Mouse (Mus musculus): ENCODE results near the gene Cln3. TPM values are rescaled to one million over a fixed set of nuclear protein-coding genes. Genes with fewer than 3 reads are reported as not detected.
A peak's percentile ranks its signal among the peaks of the same experiment; 100 is the strongest.

Cln3 gene
- polyA plus RNA-seq, 1 experiment from 2014 or later = 34.0 TPM

Small RNAs within 50 kb of the gene (microRNA-seq; reads per million reads assigned to microRNA genes)
- 1.8 reads per million, percentile 3 among the genes with 10 or more reads in this experiment for gene Mir7059

Other genes with a start within 250 kb of the Cln3 start
- gene Lat, start 216.2 kb downstream of the Cln3 start, polyA plus RNA-seq (2015; fragmentation: Nextera tagmentation; extraction: Ambion mirVana) = 2.7 and 4.6 TPM in 2 replicates
- gene Spns1, start 208.4 kb downstream of the Cln3 start, polyA plus RNA-seq (2015; fragmentation: Nextera tagmentation; extraction: Ambion mirVana) = 62.0 and 63.5 TPM in 2 replicates
- 2.9 and 3.1 TPM in 2 replicates for gene Nfatc2ip, start 189.1 kb downstream of the Cln3 start, polyA plus RNA-seq (2015; fragmentation: Nextera tagmentation; extraction: Ambion mirVana)
- 0.37 TPM in 1 of 2 replicates, not detected in the other for gene Cd19, start 170.9 kb downstream of the Cln3 start, polyA plus RNA-seq (2015; fragmentation: Nextera tagmentation; extraction: Ambion mirVana)
- 30.8 and 34.0 TPM in 2 replicates for gene Rabep2, start 157.1 kb downstream of the Cln3 start, polyA plus RNA-seq (2015; fragmentation: Nextera tagmentation; extraction: Ambion mirVana)
- 7.9 and 11.5 TPM in 2 replicates for gene Atp2a1, start 122.7 kb downstream of the Cln3 start, polyA plus RNA-seq (2015; fragmentation: Nextera tagmentation; extraction: Ambion mirVana)
- 53.4 and 57.8 TPM in 2 replicates for gene Sh2b1, start 110.4 kb downstream of the Cln3 start, polyA plus RNA-seq (2015; fragmentation: Nextera tagmentation; extraction: Ambion mirVana)
- 129 and 131 TPM in 2 replicates for gene Tufm, start 98.5 kb downstream of the Cln3 start, polyA plus RNA-seq (2015; fragmentation: Nextera tagmentation; extraction: Ambion mirVana)
- 54.0 and 56.8 TPM in 2 replicates for gene Atxn2l, start 82.4 kb downstream of the Cln3 start, polyA plus RNA-seq (2015; fragmentation: Nextera tagmentation; extraction: Ambion mirVana)
- gene Eif3c, start 19.4 kb downstream of the Cln3 start, polyA plus RNA-seq (2015; fragmentation: Nextera tagmentation; extraction: Ambion mirVana) = 199 and 205 TPM in 2 replicates
- 0.59 and 0.65 TPM in 2 replicates for gene Apobr, start 875 bp downstream of the Cln3 start, polyA plus RNA-seq (2015; fragmentation: Nextera tagmentation; extraction: Ambion mirVana)
- not detected in 2 replicates for gene Il27, start 9.1 kb upstream of the Cln3 start, polyA plus RNA-seq (2015; fragmentation: Nextera tagmentation; extraction: Ambion mirVana)
- gene Nupr1, start 45.0 kb upstream of the Cln3 start, polyA plus RNA-seq (2015; fragmentation: Nextera tagmentation; extraction: Ambion mirVana) = 5.5 and 6.1 TPM in 2 replicates
- gene Sgf29, start 63.5 kb upstream of the Cln3 start, polyA plus RNA-seq (2015; fragmentation: Nextera tagmentation; extraction: Ambion mirVana) = 48.9 and 62.9 TPM in 2 replicates
- gene Sult1a1, start 90.6 kb upstream of the Cln3 start, polyA plus RNA-seq (2015; fragmentation: Nextera tagmentation; extraction: Ambion mirVana) = 4.3 and 4.4 TPM in 2 replicates
- 105 and 139 TPM in 2 replicates for gene Bola2, start 109.6 kb upstream of the Cln3 start, polyA plus RNA-seq (2015; fragmentation: Nextera tagmentation; extraction: Ambion mirVana)
- gene Slx1b, start 110.0 kb upstream of the Cln3 start, polyA plus RNA-seq (2015; fragmentation: Nextera tagmentation; extraction: Ambion mirVana) = 14.0 and 15.0 TPM in 2 replicates
- gene Coro1a, start 122.0 kb upstream of the Cln3 start, polyA plus RNA-seq (2015; fragmentation: Nextera tagmentation; extraction: Ambion mirVana) = 33.3 and 35.8 TPM in 2 replicates
- gene Mapk3, start 173.8 kb upstream of the Cln3 start, polyA plus RNA-seq (2015; fragmentation: Nextera tagmentation; extraction: Ambion mirVana) = 56.7 and 56.9 TPM in 2 replicates
- gene Gdpd3, start 180.5 kb upstream of the Cln3 start, polyA plus RNA-seq (2015; fragmentation: Nextera tagmentation; extraction: Ambion mirVana) = 1.6 and 3.1 TPM in 2 replicates
- gene Ypel3, start 191.1 kb upstream of the Cln3 start, polyA plus RNA-seq (2015; fragmentation: Nextera tagmentation; extraction: Ambion mirVana) = 104 and 112 TPM in 2 replicates
- 0.27 and 0.59 TPM in 2 replicates for gene Tbx6, start 195.7 kb upstream of the Cln3 start, polyA plus RNA-seq (2015; fragmentation: Nextera tagmentation; extraction: Ambion mirVana)
- gene Ppp4c, start 206.7 kb upstream of the Cln3 start, polyA plus RNA-seq (2015; fragmentation: Nextera tagmentation; extraction: Ambion mirVana) = 300 and 311 TPM in 2 replicates
- 0.45 and 0.70 TPM in 2 replicates for gene Fam57b, start 211.9 kb upstream of the Cln3 start, polyA plus RNA-seq (2015; fragmentation: Nextera tagmentation; extraction: Ambion mirVana)
- gene 4930451I11Rik, start 245.8 kb upstream of the Cln3 start, polyA plus RNA-seq (2015; fragmentation: Nextera tagmentation; extraction: Ambion mirVana) = not detected in 2 replicates

Data from embryonic facial prominence, embryonic 13.5 days (tissue).